Mouse (Mus musculus) MEL (cell line): ENCODE results near the gene Acaa1b.

ENCODE experiments used
- CTCF ChIP-seq, 3 experiments: IDR thresholded peaks in 2 of 3; conservative IDR thresholded peaks in 1 of 3; 2 replicates each; pipeline ENCODE4 v1.5.1; 2011 to 2012; ENCODE audit warnings: low read length in 3 of 3, low read depth in 2 of 3, mild to moderate bottlenecking in 2 of 3, improper control_type of control experiment in 1 of 3, inconsistent platforms in 1 of 3, mixed read lengths in 1 of 3, moderate library complexity in 1 of 3; ENCODE audit not compliant: control insufficient read depth in 1 of 3, insufficient read depth in 1 of 3, poor library complexity in 1 of 3, severe bottlenecking in 1 of 3
- EP300 ChIP-seq, 2 experiments: IDR thresholded peaks; 2 replicates each; pipeline ENCODE4 v1.6.1; 2011; ENCODE audit warnings: improper control_type of control experiment in 2 of 2, low read length in 2 of 2, low read depth in 1 of 2, mild to moderate bottlenecking in 1 of 2
- GATA1 ChIP-seq: IDR thresholded peaks from 2 replicates; pipeline ENCODE4 v1.6.1; 2011; ENCODE audit warnings: low read depth, low read length, improper control_type of control experiment
- HCFC1 ChIP-seq: IDR thresholded peaks from 2 replicates; pipeline ENCODE4 v1.6.1; 2012; ENCODE audit warnings: low read depth, mild to moderate bottlenecking, inconsistent platforms, low read length, improper control_type of control experiment, moderate library complexity
- MAFK ChIP-seq: IDR thresholded peaks from 2 replicates; pipeline ENCODE4 v1.6.1; 2011; ENCODE audit warnings: low read depth, mild to moderate bottlenecking, low read length, improper control_type of control experiment, borderline replicate concordance
- POLR2A ChIP-seq, 2 experiments: IDR thresholded peaks; 2 replicates each; pipeline ENCODE4 v1.6.1; 2011 to 2012; ENCODE audit warnings: low read length in 2 of 2, mild to moderate bottlenecking in 2 of 2, control low read depth in 1 of 2, improper control_type of control experiment in 1 of 2, low read depth in 1 of 2, moderate library complexity in 1 of 2; ENCODE audit not compliant: control insufficient read depth in 1 of 2, insufficient read depth in 1 of 2, poor library complexity in 1 of 2
- POLR2AphosphoS2 ChIP-seq: IDR thresholded peaks from 2 replicates; pipeline ENCODE4 v1.6.1; 2011; ENCODE audit warnings: low read length, improper control_type of control experiment
- RCOR1 ChIP-seq: IDR thresholded peaks from 2 replicates; pipeline ENCODE4 v1.6.1; 2012; ENCODE audit warnings: low read depth, mild to moderate bottlenecking, inconsistent platforms, low read length, improper control_type of control experiment
- TCF12 ChIP-seq: IDR thresholded peaks from 2 replicates; pipeline ENCODE4 v1.6.1; 2014; ENCODE audit warnings: low read depth, mild to moderate bottlenecking, inconsistent platforms, low read length, improper control_type of control experiment, moderate library complexity
- UBTF ChIP-seq: IDR thresholded peaks from 2 replicates; pipeline ENCODE4 v1.6.1; 2012; ENCODE audit warnings: low read depth, mild to moderate bottlenecking, inconsistent platforms, low read length, improper control_type of control experiment, moderate library complexity, borderline replicate concordance; ENCODE audit not compliant: insufficient read depth
- ZKSCAN1 ChIP-seq: IDR thresholded peaks from 2 replicates; pipeline ENCODE4 v1.6.1; 2012; ENCODE audit warnings: low read depth, mild to moderate bottlenecking, inconsistent platforms, low read length, improper control_type of control experiment, moderate library complexity
- ZNF384 ChIP-seq: IDR thresholded peaks from 2 replicates; pipeline ENCODE4 v1.6.1; 2012; ENCODE audit warnings: low read depth, mild to moderate bottlenecking, inconsistent platforms, low read length, improper control_type of control experiment

GRCm38 (mm10) chr9:119167608-119168007 lies 10.7 kb upstream of the Acaa1b start:
- TF ChIP-seq POLR2A (IDR thresholded peaks at IDR 0.05; ENCODE audit: control insufficient read depth in 1 of 2, insufficient read depth in 1 of 2, low read depth in 1 of 2, low read length in 2 of 2, poor library complexity in 1 of 2), result no peak
- TF ChIP-seq ZKSCAN1, result no peak
- TF ChIP-seq HCFC1, result no peak
- TF ChIP-seq CTCF (IDR thresholded peaks at IDR 0.05 in 2 of 3, conservative IDR thresholded peaks at IDR 0.05 in 1 of 3; ENCODE audit: control insufficient read depth in 1 of 3, insufficient read depth in 1 of 3, low read depth in 2 of 3, low read length in 3 of 3, poor library complexity in 1 of 3, severe bottlenecking in 1 of 3), result no peak
- TF ChIP-seq POLR2AphosphoS2, result no peak
- TF ChIP-seq EP300 (IDR thresholded peaks at IDR 0.05; ENCODE audit: low read depth in 1 of 2, low read length in 2 of 2), result no peak
- TF ChIP-seq TCF12, result no peak
- TF ChIP-seq GATA1, result no peak
- TF ChIP-seq MAFK, result no peak; the same call in 1 of the 2 replicates
- TF ChIP-seq RCOR1, result no peak
- no peak for TF ChIP-seq ZNF384
- no peak for TF ChIP-seq UBTF
